Mouse (Mus musculus) kidney, adult 18-20 months (tissue): ENCODE measurements around the gene Rec8.

Source experiments
- DNase-seq: peaks from one replicate; pipeline ENCODE4 v3.0.0; 2021

Rec8 gene

GRCm38 (mm10) chr14:55643060-55643907 lies 25.4 kb downstream of the Rec8 start, which contains the start of gene Tm9sf1:
Tm9sf1 (minus strand) TSS chr14:55643806.
- DNase-seq: peak; percentile 95

GRCm38 (mm10) chr14:55644261-55644888 lies 26.5 kb downstream of the Rec8 start:
- DNase-seq: peak; percentile 12

GRCm38 (mm10) chr14:55649884-55650283 lies 32.0 kb downstream of the Rec8 start, which contains the start of gene Tssk4:
Tssk4 (plus strand) TSS chr14:55650184.
- no peak for DNase-seq

- no peak for DNase-seq
These were observed 33.7 kb downstream of the Rec8 start for GRCm38 (mm10) chr14:55651528-55651927.

- no peak for DNase-seq
These were observed 39.1 kb downstream of the Rec8 start for GRCm38 (mm10) chr14:55656935-55657334.

- peak; percentile 51 for DNase-seq
These were observed 40.2 kb downstream of the Rec8 start for GRCm38 (mm10) chr14:55658011-55658410.

- DNase-seq: peak; percentile 80
These were observed 42.2 kb downstream of the Rec8 start, which contains the start of gene Mdp1 for GRCm38 (mm10) chr14:55659960-55660573. Mdp1 (minus strand) TSS chr14:55660508.

- DNase-seq: no peak
These were observed 42.8 kb downstream of the Rec8 start for GRCm38 (mm10) chr14:55660636-55661035.

GRCm38 (mm10) chr14:55671486-55671832 lies 53.6 kb downstream of the Rec8 start:
- no peak for DNase-seq

GRCm38 (mm10) chr14:55671833-55672740 lies 54.2 kb downstream of the Rec8 start, which contains the start of the genes Gmpr2 and Nedd8:
Gmpr2 (plus strand) TSS chr14:55671941.
Nedd8 (minus strand) TSS chr14:55672124.
- DNase-seq: peak; percentile 95

GRCm38 (mm10) chr14:55672741-55673060 lies 54.9 kb downstream of the Rec8 start:
- DNase-seq: no peak
